Mouse (Mus musculus): Measurements from ENCODE around the gene Helz.

GRCm38 (mm10) chr11:107624661-107625060 is 76.9 kb downstream of the Helz start:
- TF ChIP-seq CTCF (IDR thresholded peaks at IDR 0.05; ENCODE audit: low read depth) = no peak
- TF ChIP-seq EP300 (optimal IDR thresholded peaks at IDR 0.05) = no peak
